Mouse (Mus musculus): ENCODE measurements at regions not wholly inside any gene's neighbourhood (a gene's known extent, or its start where the extent isn't known, plus 50 kb on each side); places are given as distances from the start of the nearest gene placed in this dataset.

DNA sequence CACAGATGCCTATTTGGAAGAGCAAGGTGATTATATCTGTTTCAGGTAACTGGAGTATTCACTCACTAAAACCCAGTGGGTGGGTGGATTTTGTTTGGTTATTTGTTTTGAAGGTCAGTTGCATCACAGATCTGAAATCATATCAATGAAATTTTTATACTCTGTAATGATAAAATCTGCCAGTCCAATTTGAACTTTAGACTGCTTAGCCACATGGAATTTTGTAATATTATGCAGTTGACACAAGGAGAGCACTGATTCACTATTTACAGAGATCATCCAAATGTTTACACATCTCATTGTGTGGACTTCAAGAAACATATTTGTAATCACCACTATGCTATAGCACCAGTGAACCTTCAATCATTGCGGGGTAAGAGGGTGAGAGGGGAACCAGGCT, 145.9 kb upstream of the Gm37988 start:
- 90% methylated on average over 1 of the region's 1 CpGs for WGBS
- TF ChIP-seq POLR2A (IDR thresholded peaks at IDR 0.05; ENCODE audit: insufficient read depth, low read depth, low read length), result no peak
- TF ChIP-seq CTCF (IDR thresholded peaks at IDR 0.05; ENCODE audit: insufficient read depth, low read depth, low read length), result no peak

DNA sequence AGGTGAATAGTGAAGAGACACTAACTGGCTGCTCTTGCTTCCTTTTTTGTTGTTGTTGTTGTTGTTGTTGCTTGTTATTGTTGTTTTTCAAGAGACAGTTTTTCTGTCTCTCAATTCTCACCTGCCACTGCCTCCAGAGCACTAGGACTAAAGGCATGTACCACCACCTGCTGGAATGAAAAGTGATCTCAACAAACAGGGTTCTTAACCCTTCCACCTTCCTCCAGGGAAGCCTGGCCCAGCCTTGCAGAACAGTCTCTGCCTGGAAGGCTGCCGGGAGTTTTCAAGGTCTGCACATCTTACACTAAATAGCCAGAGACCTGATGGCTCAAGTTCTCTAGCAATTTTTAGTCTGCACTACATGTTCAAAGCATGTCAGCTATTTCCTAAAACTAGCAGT, 138.0 kb upstream of the Gm37988 start:
- Histone ChIP-seq H3K4me1 (ENCODE audit: control insufficient read depth, insufficient read depth, low read length) (no peaks in the 10 kb centered on the region), H3K4me3 (ENCODE audit: insufficient read depth, low read depth, low read length) (no peak overlapping the region), H3K27ac (ENCODE audit: insufficient read depth, low read depth, low read length) (no peak overlapping the region)
- TF ChIP-seq CTCF (IDR thresholded peaks at IDR 0.05; ENCODE audit: insufficient read depth, low read depth, low read length) (no peak), POLR2A (IDR thresholded peaks at IDR 0.05; ENCODE audit: insufficient read depth, low read depth, low read length) (no peak)
- 71% methylated on average over 1 of the region's 1 CpGs for WGBS

More for the DNA sequence above, 145.9 kb upstream of the Gm37988 start:
- Histone ChIP-seq H3K27ac (ENCODE audit: insufficient read depth, low read depth, low read length) (no peak overlapping the region), H3K4me1 (ENCODE audit: control insufficient read depth, insufficient read depth, low read length) (no peaks in the 10 kb centered on the region), H3K4me3 (ENCODE audit: insufficient read depth, low read depth, low read length) (no peak overlapping the region)

DNA sequence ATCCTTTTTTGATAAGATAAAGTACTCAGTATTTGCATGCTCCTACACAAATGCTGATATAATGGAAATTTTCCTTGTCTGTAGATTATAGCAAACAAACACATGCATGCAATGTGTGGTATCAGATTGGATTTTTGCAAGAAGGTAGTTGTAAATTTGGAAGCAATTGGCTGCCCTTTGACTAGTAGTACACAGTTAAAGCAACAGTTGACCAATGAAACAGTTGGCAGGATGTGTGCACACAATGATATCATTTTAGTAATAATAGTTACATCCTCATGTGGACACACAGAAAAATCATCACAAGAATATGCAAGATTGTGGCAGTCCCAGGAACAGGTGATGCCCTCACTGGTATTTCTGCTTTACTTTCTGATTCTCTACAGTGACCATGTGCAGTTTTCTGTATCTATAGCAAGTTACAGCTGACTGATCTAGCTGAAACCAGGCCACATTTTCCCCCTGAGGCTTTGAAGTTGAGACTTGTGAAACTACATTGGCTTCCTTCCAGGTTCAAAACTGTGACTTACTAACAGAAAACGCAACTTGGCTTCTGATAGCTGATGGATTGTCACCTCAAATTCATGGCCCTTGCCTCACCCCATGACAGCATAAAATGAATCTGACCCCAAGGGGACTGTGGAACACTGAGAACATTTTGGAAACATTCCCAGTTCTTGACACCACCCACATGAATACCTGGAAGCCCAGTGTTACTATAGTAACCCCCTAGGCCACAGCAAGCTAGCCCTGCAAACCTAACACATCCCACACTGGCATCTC, 136.3 kb upstream of the Gm37988 start:
- Histone ChIP-seq H3K4me3 (ENCODE audit: insufficient read depth, low read depth, low read length) (no peak overlapping the region), H3K4me1 (ENCODE audit: control insufficient read depth, insufficient read depth, low read length) (no peaks in the 10 kb centered on the region), H3K27ac (ENCODE audit: insufficient read depth, low read depth, low read length) (no peak overlapping the region)
- TF ChIP-seq POLR2A (IDR thresholded peaks at IDR 0.05; ENCODE audit: insufficient read depth, low read depth, low read length) (no peak), CTCF (IDR thresholded peaks at IDR 0.05; ENCODE audit: insufficient read depth, low read depth, low read length) (no peak)
- 39% methylated on average over 1 of the region's 1 CpGs for WGBS

DNA sequence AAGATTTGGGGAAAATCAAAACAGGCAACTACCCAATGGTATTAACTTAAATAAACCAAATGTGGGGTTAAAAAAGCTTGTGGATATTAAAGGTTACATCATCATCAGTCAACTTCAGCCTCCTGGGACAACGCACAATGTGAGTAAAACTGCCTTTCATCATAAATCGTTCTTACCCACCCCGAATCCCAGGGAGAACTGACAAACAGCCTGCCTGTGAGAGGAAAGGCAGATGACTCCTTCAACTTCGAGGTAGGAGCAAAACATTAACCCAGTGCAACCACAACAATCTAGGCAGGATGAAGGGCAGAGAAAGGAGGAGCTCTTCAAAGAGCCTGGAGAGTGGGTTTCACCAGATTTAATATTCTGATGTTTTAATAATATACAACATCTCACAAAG, 135.3 kb upstream of the Gm37988 start:
- TF ChIP-seq POLR2A (IDR thresholded peaks at IDR 0.05; ENCODE audit: insufficient read depth, low read depth, low read length) (no peak), CTCF (IDR thresholded peaks at IDR 0.05; ENCODE audit: insufficient read depth, low read depth, low read length) (no peak)
- WGBS, result 79% methylated on average over 4 of the region's 4 CpGs
- H3K4me3 ChIP-seq (ENCODE audit: insufficient read depth, low read depth, low read length), result no peak overlapping the region
- no peak overlapping the region for H3K27ac ChIP-seq (ENCODE audit: insufficient read depth, low read depth, low read length)
- H3K4me1 ChIP-seq (ENCODE audit: control insufficient read depth, insufficient read depth, low read length), result no peaks in the 10 kb centered on the region

DNA sequence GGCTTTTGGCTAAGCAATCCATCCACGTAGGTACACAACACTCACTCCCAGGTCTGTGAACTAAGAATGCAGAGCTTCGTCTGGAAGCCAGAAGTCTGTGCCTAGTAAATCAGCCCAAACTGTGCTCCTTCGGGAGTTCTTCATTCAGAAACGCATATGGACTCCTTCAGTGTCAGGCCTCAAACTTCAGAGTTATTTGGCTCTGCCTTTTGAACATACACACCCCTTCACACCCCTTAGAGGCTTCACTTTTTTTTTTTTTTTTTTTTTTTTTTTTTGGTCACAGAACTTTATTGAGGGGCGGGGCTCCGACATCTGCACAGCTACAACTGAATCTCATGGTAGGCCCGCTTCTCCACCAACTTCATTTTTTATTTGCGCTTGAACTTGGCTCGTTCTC, 120.1 kb upstream of the Gm37988 start:
- TF ChIP-seq CTCF (IDR thresholded peaks at IDR 0.05; ENCODE audit: insufficient read depth, low read depth, low read length) (no peak), POLR2A (IDR thresholded peaks at IDR 0.05; ENCODE audit: insufficient read depth, low read depth, low read length) (no peak)
- H3K4me1 ChIP-seq (ENCODE audit: control insufficient read depth, insufficient read depth, low read length), result no peaks in the 10 kb centered on the region
- 94% methylated on average over 9 of the region's 9 CpGs for WGBS
- no peak overlapping the region for H3K4me3 ChIP-seq (ENCODE audit: insufficient read depth, low read depth, low read length)
- H3K27ac ChIP-seq (ENCODE audit: insufficient read depth, low read depth, low read length), result no peak overlapping the region

DNA sequence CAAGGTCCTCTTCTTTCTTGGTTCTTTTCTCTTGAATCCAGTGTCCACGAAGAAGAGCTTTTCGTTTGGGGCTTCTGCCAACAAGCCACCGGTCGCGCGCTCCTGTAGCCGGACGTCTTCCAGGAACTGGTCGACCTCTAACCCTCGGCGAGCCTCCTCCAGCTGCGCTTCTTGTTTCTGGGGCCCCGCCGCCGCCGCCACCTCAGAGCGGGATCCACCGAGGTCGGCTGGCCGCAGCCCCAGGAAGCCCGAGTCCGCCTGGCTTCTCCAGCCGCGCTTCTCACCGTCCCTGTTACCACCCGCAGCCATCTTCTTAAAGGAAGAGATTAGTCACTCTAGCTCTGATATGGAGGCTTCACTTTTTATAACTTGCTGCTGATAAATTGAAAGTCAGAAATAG, 118.6 kb upstream of the Gm37988 start:
- no peak overlapping the region for H3K27ac ChIP-seq (ENCODE audit: insufficient read depth, low read depth, low read length)
- no peak overlapping the region for H3K4me3 ChIP-seq (ENCODE audit: insufficient read depth, low read depth, low read length)
- WGBS, result 35% methylated on average over 26 of the region's 26 CpGs
- H3K4me1 ChIP-seq (ENCODE audit: control insufficient read depth, insufficient read depth, low read length), result no peaks in the 10 kb centered on the region
- TF ChIP-seq POLR2A (IDR thresholded peaks at IDR 0.05; ENCODE audit: insufficient read depth, low read depth, low read length) (no peak), CTCF (IDR thresholded peaks at IDR 0.05; ENCODE audit: insufficient read depth, low read depth, low read length) (no peak)

DNA sequence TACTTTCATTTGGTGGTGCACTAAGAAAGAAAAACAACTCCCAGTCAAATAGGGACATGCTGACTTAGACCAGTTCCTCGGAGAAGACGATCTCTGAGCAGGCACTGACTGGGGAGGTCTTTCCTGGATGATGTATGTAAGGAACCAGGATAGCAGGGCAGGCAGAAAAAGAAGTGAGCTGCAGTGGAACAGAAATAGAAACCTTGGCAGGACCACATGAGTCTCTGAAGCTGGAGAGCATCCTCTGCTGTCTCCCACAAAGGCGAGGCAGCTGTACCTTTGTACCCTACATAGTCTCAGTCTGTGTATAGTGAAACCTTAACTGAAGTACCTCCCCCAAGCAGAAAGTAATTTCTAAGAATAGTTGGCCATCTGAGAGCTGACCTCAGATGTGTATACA, 104.4 kb upstream of the Gm37988 start:
- TF ChIP-seq CTCF (IDR thresholded peaks at IDR 0.05; ENCODE audit: insufficient read depth, low read depth, low read length) (no peak), POLR2A (IDR thresholded peaks at IDR 0.05; ENCODE audit: insufficient read depth, low read depth, low read length) (no peak)
- Histone ChIP-seq H3K4me3 (ENCODE audit: insufficient read depth, low read depth, low read length) (no peak overlapping the region), H3K4me1 (ENCODE audit: control insufficient read depth, insufficient read depth, low read length) (no peaks in the 10 kb centered on the region), H3K27ac (ENCODE audit: insufficient read depth, low read depth, low read length) (no peak overlapping the region)
- 89% methylated on average over 3 of the region's 3 CpGs for WGBS

DNA sequence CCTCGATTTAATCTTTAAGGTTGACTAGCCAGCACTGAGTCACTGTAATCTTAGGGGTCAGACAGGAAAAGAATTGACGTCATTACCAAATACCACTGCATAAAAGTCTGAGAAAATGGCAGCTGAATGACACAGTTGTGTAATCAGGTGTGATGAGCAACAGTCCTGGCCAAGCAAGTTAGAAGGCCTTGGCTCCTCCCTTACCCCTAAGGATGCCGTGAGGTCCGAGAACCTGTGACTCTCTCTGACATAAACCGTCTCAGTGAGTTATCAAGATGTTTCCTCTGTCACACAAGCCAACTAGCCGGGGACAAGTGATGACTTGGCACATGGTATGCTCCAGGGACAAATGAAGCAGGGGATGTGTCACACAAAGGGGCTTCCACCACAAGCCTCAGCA, 101.5 kb upstream of the Gm37988 start:
- no peak overlapping the region for H3K27ac ChIP-seq (ENCODE audit: insufficient read depth, low read depth, low read length)
- no peaks in the 10 kb centered on the region for H3K4me1 ChIP-seq (ENCODE audit: control insufficient read depth, insufficient read depth, low read length)
- 77% methylated on average over 6 of the region's 6 CpGs for WGBS
- H3K4me3 ChIP-seq (ENCODE audit: insufficient read depth, low read depth, low read length), result no peak overlapping the region
- TF ChIP-seq POLR2A (IDR thresholded peaks at IDR 0.05; ENCODE audit: insufficient read depth, low read depth, low read length) (no peak), CTCF (IDR thresholded peaks at IDR 0.05; ENCODE audit: insufficient read depth, low read depth, low read length) (no peak)

DNA sequence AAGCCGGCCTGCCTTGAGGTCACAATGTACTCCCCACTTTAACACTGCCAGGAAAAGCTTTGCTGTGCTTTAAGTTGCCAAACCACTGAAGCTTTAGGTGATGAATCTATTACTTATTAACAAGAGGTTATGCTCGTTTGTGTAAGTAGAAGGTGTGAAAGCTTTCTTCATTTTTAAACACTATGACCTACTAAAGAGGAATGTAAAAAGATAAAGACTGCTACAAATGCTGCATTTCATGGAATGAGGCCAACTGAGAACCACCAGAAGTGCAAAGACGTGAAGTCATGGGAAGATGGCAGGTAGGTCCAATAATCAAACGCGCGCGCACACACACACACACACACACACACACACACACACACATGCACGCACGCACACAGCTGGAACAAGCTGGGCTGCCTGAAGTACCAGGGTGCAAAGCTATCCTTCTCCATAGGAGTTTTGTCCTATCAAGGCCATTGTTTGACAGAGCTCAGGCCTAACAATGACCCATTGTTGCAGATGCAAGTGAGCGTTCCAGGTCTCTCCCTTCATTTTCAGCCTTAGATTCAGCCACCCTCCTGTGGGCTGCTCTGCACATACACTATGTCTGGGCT, 85.3 kb upstream of the Gm37988 start:
- no peak overlapping the region for H3K27ac ChIP-seq (ENCODE audit: insufficient read depth, low read depth, low read length)
- no peak overlapping the region for H3K4me3 ChIP-seq (ENCODE audit: insufficient read depth, low read depth, low read length)
- TF ChIP-seq CTCF (IDR thresholded peaks at IDR 0.05; ENCODE audit: insufficient read depth, low read depth, low read length), result no peak
- TF ChIP-seq POLR2A (IDR thresholded peaks at IDR 0.05; ENCODE audit: insufficient read depth, low read depth, low read length), result no peak

More for the DNA sequence above, 85.3 kb upstream of the Gm37988 start:
- WGBS, result 81% methylated on average over 10 of the region's 10 CpGs
- no peaks in the 10 kb centered on the region for H3K4me1 ChIP-seq (ENCODE audit: control insufficient read depth, insufficient read depth, low read length)
